ENCODE assay signal across 8 mouse cellular contexts in genomic region chr3:95739353-95740104, GRCm38 (mm10). TPM values are rescaled to one million over a fixed set of nuclear protein-coding genes. Genes with fewer than 3 reads are reported as not detected.
DNase-seq lines count a peak whose midpoint lies in the region; ATAC-seq lines count a peak whose summit lies in the region.

Gene Ecm1, minus strand, starts transcription at chr3:95739569.

- no peak for DNase-seq in forebrain, embryonic 14.5 days (ENCODE audit: low spot score)
- DNase-seq in adrenal gland, postnatal 25 days: peak; percentile 78
- DNase-seq in heart, adult 11 months: peak; percentile 99
- no peak for DNase-seq in cerebellum, postnatal 25 days

- no peaks in the 10 kb centered on the region for H3K9me3 ChIP-seq in forebrain, embryonic 12.5 days
- no peaks in the 10 kb centered on the region for H3K9me3 ChIP-seq in forebrain, embryonic 14.5 days (replicated peaks; ENCODE audit: control insufficient read depth, low read length)
- H3K9me3 ChIP-seq in intestine, embryonic 16.5 days (ENCODE audit: control insufficient read depth, low read length): no peaks in the 10 kb centered on the region
- no peaks in the 10 kb centered on the region for H3K9me3 ChIP-seq in limb, embryonic 15.5 days
- no peaks in the 10 kb centered on the region for H3K9me3 ChIP-seq in midbrain, embryonic 15.5 days

- H3K4me3 ChIP-seq in forebrain, embryonic 12.5 days (replicated peaks): no peak within 1 kb of the TSS
- no peak within 1 kb of the TSS for H3K4me3 ChIP-seq in forebrain, embryonic 14.5 days (ENCODE audit: low read depth, low read length)
- H3K4me3 ChIP-seq in intestine, embryonic 16.5 days (ENCODE audit: low read length): no peak within 1 kb of the TSS
- no peak within 1 kb of the TSS for H3K4me3 ChIP-seq in limb, embryonic 15.5 days
- no peak within 1 kb of the TSS for H3K4me3 ChIP-seq in midbrain, embryonic 15.5 days

- no peak within 1 kb of the TSS for H3K27ac ChIP-seq in forebrain, embryonic 12.5 days
- H3K27ac ChIP-seq in forebrain, embryonic 14.5 days (ENCODE audit: low read depth, low read length): no peak within 1 kb of the TSS
- peak within 1 kb of the TSS; percentile 23; the same call in 1 of the 2 replicates for H3K27ac ChIP-seq in intestine, embryonic 16.5 days (ENCODE audit: low read length)
- H3K27ac ChIP-seq in limb, embryonic 15.5 days: peak within 1 kb of the TSS; percentile 27; the same call in 1 of the 2 replicates
- no peak within 1 kb of the TSS for H3K27ac ChIP-seq in midbrain, embryonic 15.5 days

- no peak within 1 kb of the TSS for H3K4me2 ChIP-seq in forebrain, embryonic 12.5 days
- H3K4me2 ChIP-seq in forebrain, embryonic 14.5 days (ENCODE audit: low read length): no peak within 1 kb of the TSS
- H3K4me2 ChIP-seq in intestine, embryonic 16.5 days (ENCODE audit: low read depth, low read length): no peak within 1 kb of the TSS; the same call in 1 of the 2 replicates
- H3K4me2 ChIP-seq in limb, embryonic 15.5 days: no peak within 1 kb of the TSS
- no peak within 1 kb of the TSS for H3K4me2 ChIP-seq in midbrain, embryonic 15.5 days

- H3K27me3 ChIP-seq in forebrain, embryonic 12.5 days: no peaks in the 10 kb centered on the region
- H3K27me3 ChIP-seq in forebrain, embryonic 14.5 days (replicated peaks; ENCODE audit: control insufficient read depth, insufficient read depth, low read length): no peaks in the 10 kb centered on the region
- no peaks in the 10 kb centered on the region for H3K27me3 ChIP-seq in intestine, embryonic 16.5 days (replicated peaks; ENCODE audit: control insufficient read depth, insufficient read depth, low read length)
- no peaks in the 10 kb centered on the region for H3K27me3 ChIP-seq in limb, embryonic 15.5 days
- no peaks in the 10 kb centered on the region for H3K27me3 ChIP-seq in midbrain, embryonic 15.5 days (replicated peaks)

- no peak for ATAC-seq in forebrain, embryonic 12.5 days (ENCODE audit: low FRiP score)
- no peak for ATAC-seq in forebrain, embryonic 14.5 days
- peak; percentile 26; the same call in 1 of the 2 replicates for ATAC-seq in intestine, embryonic 16.5 days
- 0 out of 2 replicates have a peak, but pooled peaks have one; percentile 13 for ATAC-seq in limb, embryonic 15.5 days (ENCODE audit: insufficient number of reproducible peaks, low FRiP score, low TSS enrichment, low read depth)
- no peak for ATAC-seq in midbrain, embryonic 15.5 days (replicated peaks)

- no peaks in the 10 kb centered on the region for H3K4me1 ChIP-seq in forebrain, embryonic 12.5 days
- H3K4me1 ChIP-seq in forebrain, embryonic 14.5 days (ENCODE audit: control insufficient read depth, insufficient read depth, low read length): no peaks in the 10 kb centered on the region
- H3K4me1 ChIP-seq in intestine, embryonic 16.5 days (ENCODE audit: control insufficient read depth, insufficient read depth, low read length): peaks cover 8% of the 10 kb centered on the region; the same call in 1 of the 2 replicates
- H3K4me1 ChIP-seq in limb, embryonic 15.5 days: 0 out of 2 replicates have a peak, but pooled peaks cover 6% of the 10 kb centered on the region
- no peaks in the 10 kb centered on the region for H3K4me1 ChIP-seq in midbrain, embryonic 15.5 days

- H3K36me3 ChIP-seq in forebrain, embryonic 12.5 days (replicated peaks): peaks cover 79% of the 10 kb centered on the region
- H3K36me3 ChIP-seq in forebrain, embryonic 14.5 days (ENCODE audit: control insufficient read depth, insufficient read depth, low read length): peaks cover 57% of the 10 kb centered on the region
- H3K36me3 ChIP-seq in intestine, embryonic 16.5 days (ENCODE audit: control insufficient read depth, insufficient read depth, low read length): peaks cover 12% of the 10 kb centered on the region
- peaks cover 70% of the 10 kb centered on the region for H3K36me3 ChIP-seq in limb, embryonic 15.5 days
- H3K36me3 ChIP-seq in midbrain, embryonic 15.5 days (replicated peaks): peaks cover 32% of the 10 kb centered on the region

- WGBS in forebrain, embryonic 12.5 days: 84% methylated on average over 7 of the region's 7 CpGs
- WGBS in forebrain, embryonic 14.5 days: 84% methylated on average over 7 of the region's 7 CpGs
- 64% methylated on average over 7 of the region's 7 CpGs for WGBS in intestine, embryonic 16.5 days
- 68% methylated on average over 7 of the region's 7 CpGs for WGBS in limb, embryonic 15.5 days
- 81% methylated on average over 7 of the region's 7 CpGs for WGBS in midbrain, embryonic 15.5 days

- no peak within 1 kb of the TSS for H3K9ac ChIP-seq in forebrain, embryonic 12.5 days
- H3K9ac ChIP-seq in forebrain, embryonic 14.5 days (ENCODE audit: low read length): no peak within 1 kb of the TSS
- H3K9ac ChIP-seq in intestine, embryonic 16.5 days (ENCODE audit: low read depth, low read length): no peak within 1 kb of the TSS
- H3K9ac ChIP-seq in limb, embryonic 15.5 days: no peak within 1 kb of the TSS
- no peak within 1 kb of the TSS for H3K9ac ChIP-seq in midbrain, embryonic 15.5 days

RNA-seq across cellular contexts. Expression of gene Ecm1, which starts in this region (rescaled TPM):
- polyA plus RNA-seq in forebrain, embryonic 12.5 days (2016; fragmentation: Nextera tagmentation; extraction: Ambion mirVana): 13.2 and 14.5 TPM in 2 replicates
- polyA plus RNA-seq in forebrain, embryonic 14.5 days (2014; fragmentation: Nextera tagmentation; extraction: Ambion mirVana): 6.6 and 9.0 TPM in 2 replicates
- 306 and 318 TPM in 2 replicates for total RNA-seq in adrenal gland, postnatal 25 days (2021)
- polyA plus RNA-seq in intestine, embryonic 16.5 days (2015; fragmentation: Nextera tagmentation; extraction: Ambion mirVana): 15.3 and 17.8 TPM in 2 replicates
- polyA plus RNA-seq in limb, embryonic 15.5 days (2015; fragmentation: Nextera tagmentation; extraction: Ambion mirVana): 23.7 and 35.8 TPM in 2 replicates
- 11.3 and 12.3 TPM in 2 replicates for polyA plus RNA-seq in midbrain, embryonic 15.5 days (2015; fragmentation: Nextera tagmentation; extraction: Ambion mirVana)

Comparison
In these comparisons a context has a peak if more than half of its experiments do, and no peak if none do; other contexts are left out.
1. ATAC-seq: peak in intestine, embryonic 16.5 days (single experiment) and limb, embryonic 15.5 days (single experiment); none in forebrain, embryonic 12.5 days (single experiment), forebrain, embryonic 14.5 days (single experiment) and midbrain, embryonic 15.5 days (single experiment).
2. H3K27ac ChIP-seq: peak in intestine, embryonic 16.5 days (single experiment) and limb, embryonic 15.5 days (single experiment); none in forebrain, embryonic 12.5 days (single experiment), forebrain, embryonic 14.5 days (single experiment) and midbrain, embryonic 15.5 days (single experiment).
3. DNase-seq: peak in adrenal gland, postnatal 25 days (single experiment) and heart, adult 11 months (single experiment); none in forebrain, embryonic 14.5 days (single experiment) and cerebellum, postnatal 25 days (0 of 2).